Mouse (Mus musculus): ENCODE results near the gene R3hdml. TPM values are rescaled to one million over a fixed set of nuclear protein-coding genes. Genes with fewer than 3 reads are reported as not detected.

R3hdml gene
- polyA plus RNA-seq, 1 experiment from 2014 or later: not detected

- no peaks in the 10 kb centered on the region for H3K9me3 ChIP-seq
- no peak overlapping the region for H3K4me2 ChIP-seq
- no peak overlapping the region for H3K27ac ChIP-seq (replicated peaks)
- no peaks in the 10 kb centered on the region for H3K27me3 ChIP-seq
- ATAC-seq (ENCODE audit: low read depth): no peak
- H3K4me3 ChIP-seq: no peak overlapping the region
- WGBS: 92% methylated on average over 7 of the region's 7 CpGs
- H3K4me1 ChIP-seq (replicated peaks): no peaks in the 10 kb centered on the region
- no peak overlapping the region for H3K9ac ChIP-seq
- no peaks in the 10 kb centered on the region for H3K36me3 ChIP-seq
These were observed 33.7 kb downstream of the R3hdml start for GRCm38 (mm10) chr2:163525761-163526243.

- H3K9ac ChIP-seq: no peak overlapping the region
- H3K4me3 ChIP-seq: no peak overlapping the region
- H3K9me3 ChIP-seq: no peaks in the 10 kb centered on the region
- no peaks in the 10 kb centered on the region for H3K4me1 ChIP-seq (replicated peaks)
- 85% methylated on average over 2 of the region's 2 CpGs for WGBS
- no peak overlapping the region for H3K27ac ChIP-seq (replicated peaks)
- no peaks in the 10 kb centered on the region for H3K27me3 ChIP-seq
- ATAC-seq (ENCODE audit: low read depth): no peak
- H3K4me2 ChIP-seq: no peak overlapping the region
- no peaks in the 10 kb centered on the region for H3K36me3 ChIP-seq
These were observed 35.4 kb downstream of the R3hdml start for GRCm38 (mm10) chr2:163527497-163527896.

- Histone ChIP-seq H3K9ac (no peak overlapping the region), H3K36me3 (no peaks in the 10 kb centered on the region), H3K9me3 (no peaks in the 10 kb centered on the region), H3K4me2 (no peak overlapping the region), H3K4me3 (no peak overlapping the region), H3K4me1 (replicated peaks) (peaks cover 4% of the 10 kb centered on the region; the same call in 1 of the 2 replicates), H3K27me3 (no peaks in the 10 kb centered on the region), H3K27ac (replicated peaks) (no peak overlapping the region)
- no peak for ATAC-seq (ENCODE audit: low read depth)
- 60% methylated on average over 8 of the region's 8 CpGs for WGBS
These were observed 38.3 kb downstream of the R3hdml start for GRCm38 (mm10) chr2:163530418-163530817.

- H3K9ac ChIP-seq: no peak overlapping the region
- H3K4me2 ChIP-seq: no peak overlapping the region
- no peak overlapping the region for H3K27ac ChIP-seq (replicated peaks)
- no peak for ATAC-seq (ENCODE audit: low read depth)
- H3K27me3 ChIP-seq: no peaks in the 10 kb centered on the region
- 19% methylated on average over 9 of the region's 9 CpGs for WGBS
- H3K9me3 ChIP-seq: no peaks in the 10 kb centered on the region
- H3K4me3 ChIP-seq: no peak overlapping the region
- peaks cover 4% of the 10 kb centered on the region; the same call in 1 of the 2 replicates for H3K4me1 ChIP-seq (replicated peaks)
- H3K36me3 ChIP-seq: no peaks in the 10 kb centered on the region
These were observed 39.8 kb downstream of the R3hdml start for GRCm38 (mm10) chr2:163531917-163532316.

- Histone ChIP-seq H3K4me2 (no peak overlapping the region), H3K27me3 (no peaks in the 10 kb centered on the region), H3K4me3 (no peak overlapping the region), H3K27ac (replicated peaks) (no peak overlapping the region), H3K9ac (no peak overlapping the region), H3K4me1 (replicated peaks) (peaks cover 4% of the 10 kb centered on the region; the same call in 1 of the 2 replicates), H3K36me3 (no peaks in the 10 kb centered on the region), H3K9me3 (no peaks in the 10 kb centered on the region)
- no peak for ATAC-seq (ENCODE audit: low read depth)
- 88% methylated on average over 9 of the region's 9 CpGs for WGBS
These were observed 41.1 kb downstream of the R3hdml start for GRCm38 (mm10) chr2:163533226-163533625.

- Histone ChIP-seq H3K9ac (peak overlapping the region; percentile 57), H3K4me3 (peak overlapping the region; percentile 22), H3K27ac (replicated peaks) (no peak overlapping the region), H3K4me1 (replicated peaks) (peaks cover 4% of the 10 kb centered on the region; the same call in 1 of the 2 replicates), H3K27me3 (no peaks in the 10 kb centered on the region), H3K36me3 (no peaks in the 10 kb centered on the region), H3K9me3 (no peaks in the 10 kb centered on the region), H3K4me2 (peak overlapping the region; percentile 57)
- ATAC-seq (ENCODE audit: low read depth): peak; percentile 82
- WGBS: 10% methylated on average over 22 of the region's 22 CpGs
These were observed 42.9 kb downstream of the R3hdml start for GRCm38 (mm10) chr2:163534958-163535524.

- no peaks in the 10 kb centered on the region for H3K9me3 ChIP-seq
- 81% methylated on average over 5 of the region's 5 CpGs for WGBS
- H3K36me3 ChIP-seq: no peaks in the 10 kb centered on the region
- H3K9ac ChIP-seq: no peak overlapping the region
- ATAC-seq (ENCODE audit: low read depth): no peak
- H3K4me1 ChIP-seq (replicated peaks): peaks cover 4% of the 10 kb centered on the region; the same call in 1 of the 2 replicates
- H3K4me3 ChIP-seq: no peak overlapping the region
- H3K27ac ChIP-seq (replicated peaks): no peak overlapping the region
- H3K27me3 ChIP-seq: no peaks in the 10 kb centered on the region
- H3K4me2 ChIP-seq: no peak overlapping the region
These were observed 45.3 kb downstream of the R3hdml start for GRCm38 (mm10) chr2:163537443-163537842.

- H3K9ac ChIP-seq: no peak overlapping the region
- no peaks in the 10 kb centered on the region for H3K9me3 ChIP-seq
- no peak overlapping the region for H3K4me3 ChIP-seq
- H3K4me2 ChIP-seq: no peak overlapping the region
- no peaks in the 10 kb centered on the region for H3K36me3 ChIP-seq
- H3K4me1 ChIP-seq (replicated peaks): peaks cover 4% of the 10 kb centered on the region; the same call in 1 of the 2 replicates
- no peaks in the 10 kb centered on the region for H3K27me3 ChIP-seq
- ATAC-seq (ENCODE audit: low read depth): no peak
- no peak overlapping the region for H3K27ac ChIP-seq (replicated peaks)
- 90% methylated on average over 2 of the region's 2 CpGs for WGBS
These were observed 46.3 kb downstream of the R3hdml start for GRCm38 (mm10) chr2:163538410-163538809.

GRCm38 (mm10) chr2:163539321-163540040, 47.4 kb downstream of the R3hdml start:
- Histone ChIP-seq H3K4me2 (no peak overlapping the region), H3K27ac (replicated peaks) (no peak overlapping the region), H3K36me3 (no peaks in the 10 kb centered on the region), H3K4me1 (replicated peaks) (peaks cover 4% of the 10 kb centered on the region; the same call in 1 of the 2 replicates), H3K9ac (no peak overlapping the region), H3K27me3 (no peaks in the 10 kb centered on the region), H3K4me3 (no peak overlapping the region), H3K9me3 (no peaks in the 10 kb centered on the region)
- ATAC-seq (ENCODE audit: low read depth): no peak
- WGBS: 81% methylated on average over 13 of the region's 13 CpGs

- no peak overlapping the region for H3K9ac ChIP-seq
- ATAC-seq (ENCODE audit: low read depth): no peak
- H3K9me3 ChIP-seq: no peaks in the 10 kb centered on the region
- H3K27ac ChIP-seq (replicated peaks): no peak overlapping the region
- H3K4me1 ChIP-seq (replicated peaks): no peaks in the 10 kb centered on the region
- no peak overlapping the region for H3K4me3 ChIP-seq
- no peaks in the 10 kb centered on the region for H3K27me3 ChIP-seq
- no peaks in the 10 kb centered on the region for H3K36me3 ChIP-seq
- H3K4me2 ChIP-seq: no peak overlapping the region
- WGBS: 79% methylated on average over 9 of the region's 9 CpGs
These were observed 48.4 kb downstream of the R3hdml start for GRCm38 (mm10) chr2:163540231-163541117.

GRCm38 (mm10) chr2:163541568-163542182, 49.6 kb downstream of the R3hdml start:
- H3K4me2 ChIP-seq: no peak overlapping the region
- no peaks in the 10 kb centered on the region for H3K9me3 ChIP-seq
- no peaks in the 10 kb centered on the region for H3K36me3 ChIP-seq
- H3K27ac ChIP-seq (replicated peaks): no peak overlapping the region
- ATAC-seq (ENCODE audit: low read depth): no peak
- H3K9ac ChIP-seq: no peak overlapping the region
- 81% methylated on average over 10 of the region's 10 CpGs for WGBS
- no peaks in the 10 kb centered on the region for H3K27me3 ChIP-seq
- no peak overlapping the region for H3K4me3 ChIP-seq
- no peaks in the 10 kb centered on the region for H3K4me1 ChIP-seq (replicated peaks)

All from neural tube, embryonic 13.5 days (tissue).